Mouse (Mus musculus): Measurements from ENCODE around the gene Igsf23.
"Not testable (repeated sequence)": the region's sequence is repeated elsewhere in the genome, so short reads cannot be mapped to it uniquely, and the experiment has no call there.

Gene Igsf23

DNA sequence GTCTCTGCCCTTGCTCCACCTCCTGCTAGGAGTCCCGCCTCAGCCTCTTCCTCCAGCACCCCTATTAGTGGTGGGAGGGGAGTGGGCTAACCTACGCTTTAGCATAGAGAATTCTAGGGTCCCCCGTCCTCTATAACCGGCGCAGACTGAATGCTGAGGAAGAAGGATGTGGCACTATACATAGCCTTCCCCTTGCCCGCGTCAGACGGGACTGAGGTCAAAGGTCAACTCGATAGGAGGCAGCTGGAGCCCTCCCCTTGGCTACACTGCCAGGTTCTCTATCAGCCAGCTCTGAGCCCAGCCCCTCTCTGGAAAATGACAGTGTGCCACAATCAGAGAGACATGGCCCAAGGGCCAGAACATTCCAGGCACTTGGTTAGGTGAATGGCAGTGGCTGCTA, at the start of gene Igsf23:
TSS of gene Igsf23 (minus strand) at position 168 of the 400 bp plus-strand sequence.
- DNase-seq, result no peak

GRCm38 (mm10) chr7:19996721-19997120, 46.2 kb upstream of the Igsf23 start:
- not testable (repeated sequence) for DNase-seq

DNA sequence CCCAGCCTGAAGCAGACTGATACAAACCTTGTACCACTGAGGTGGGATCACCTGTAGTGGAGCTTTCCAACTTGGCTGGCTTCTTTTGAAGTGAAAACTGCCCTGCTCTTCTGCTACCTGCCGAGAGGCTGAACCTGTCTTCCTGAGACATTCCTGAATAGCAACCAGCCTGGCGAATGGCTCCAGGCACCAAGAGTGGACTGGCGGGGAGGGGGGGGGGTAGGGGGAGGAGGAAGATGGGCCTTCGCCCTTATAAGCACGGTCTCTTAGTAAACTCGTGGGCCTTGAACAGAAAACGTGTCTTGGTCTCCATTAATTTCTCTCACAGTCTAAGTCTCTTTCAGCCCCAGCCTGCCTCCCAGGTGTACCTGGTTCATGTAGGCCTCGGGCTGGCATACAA, 40.6 kb upstream of the Igsf23 start, which contains the start of gene Nlrp9b:
TSS of gene Nlrp9b (plus strand) at position 301 of the 400 bp plus-strand sequence.
- DNase-seq, result not testable (repeated sequence)

DNA sequence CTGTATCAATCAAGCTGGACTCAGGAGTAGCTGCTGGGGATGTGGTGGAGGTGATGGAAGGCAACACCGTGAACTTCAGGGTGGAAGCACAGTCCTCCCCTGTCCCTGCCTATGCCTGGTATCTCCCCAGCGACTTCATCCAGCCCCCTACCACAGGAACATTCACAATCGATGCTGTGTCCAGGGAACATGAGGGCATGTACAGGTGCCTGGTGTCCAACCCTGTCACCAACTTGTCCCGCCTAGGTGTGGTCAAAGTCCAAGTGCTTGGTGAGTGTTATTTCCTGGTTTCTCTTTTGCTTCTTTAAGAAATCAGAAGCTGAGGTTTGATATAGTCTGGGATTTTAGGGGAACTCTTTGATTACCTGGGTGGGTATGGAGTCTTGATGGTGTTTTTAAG, 21.0 kb upstream of the Igsf23 start:
- no peak for DNase-seq

GRCm38 (mm10) chr7:19970196-19970595, 19.6 kb upstream of the Igsf23 start:
- DNase-seq, result no peak

DNA sequence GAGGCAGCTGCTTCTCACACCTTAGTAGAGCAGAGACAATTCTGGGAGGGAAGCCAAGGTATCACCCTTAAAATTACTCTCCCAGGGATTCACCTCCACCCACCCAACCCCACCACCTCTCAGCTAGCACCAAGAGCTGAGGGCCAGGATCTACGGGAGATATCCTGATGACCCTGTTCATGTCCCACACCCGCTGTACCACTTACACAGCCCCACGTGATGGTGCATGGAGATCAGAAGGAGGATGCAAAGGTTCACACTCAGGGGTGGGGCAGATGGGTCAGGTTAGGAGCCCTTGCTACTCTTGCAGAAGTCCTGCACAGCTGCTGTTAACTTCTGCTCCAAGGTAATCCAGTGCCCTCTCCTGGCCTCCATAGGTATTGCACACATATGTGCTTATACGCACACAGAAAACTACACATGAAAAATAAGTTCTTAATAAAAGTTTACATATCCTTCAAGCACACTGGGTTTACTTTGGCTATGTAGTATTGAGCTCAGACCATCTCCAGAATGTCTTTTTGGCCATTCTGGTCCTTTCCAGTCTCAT, 19.1 kb upstream of the Igsf23 start:
- DNase-seq, result no peak

- no peak for DNase-seq
Observed at GRCm38 (mm10) chr7:19969106-19969505, 18.6 kb upstream of the Igsf23 start.

DNA sequence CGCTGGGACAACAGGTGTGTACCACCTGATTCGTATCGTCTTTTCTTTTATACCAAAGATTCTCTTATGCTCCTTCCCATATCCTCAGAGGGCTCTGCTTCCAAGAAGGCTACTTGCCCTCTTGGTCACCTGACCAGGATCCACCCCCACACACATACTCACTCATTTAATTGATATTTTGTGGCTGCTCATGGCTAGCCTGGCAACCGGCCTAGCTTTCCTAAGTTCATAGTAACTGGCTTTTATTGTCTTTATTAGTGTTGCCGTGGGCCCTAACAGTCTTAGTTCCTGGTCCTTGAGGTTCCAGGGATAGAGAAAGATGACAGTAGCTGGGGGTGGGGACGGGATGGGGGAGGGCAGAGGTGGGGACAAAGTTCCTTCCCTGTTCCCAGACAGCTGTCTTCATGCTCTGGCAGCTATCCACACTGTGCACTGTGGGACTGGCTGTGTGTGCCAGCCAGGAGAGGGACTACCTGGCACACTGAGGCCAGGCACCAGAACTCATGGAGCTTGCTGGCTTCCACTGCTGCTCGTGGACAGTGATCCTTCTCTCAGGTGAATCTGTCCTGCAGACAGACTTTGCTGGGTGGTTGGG, 14.5 kb upstream of the Igsf23 start, which contains the start of gene Ceacam20:
TSS of gene Ceacam20 (plus strand) at position 428 of the 595 bp plus-strand sequence.
- peak; percentile 18 to 52 for DNase-seq

GRCm38 (mm10) chr7:19962423-19962822, 11.9 kb upstream of the Igsf23 start:
- peak in 1 of 2 experiments; percentile 7 for DNase-seq

GRCm38 (mm10) chr7:19956341-19956781, 5.8 kb upstream of the Igsf23 start:
- DNase-seq, result peak; percentile 89 to 98

- peak in 1 of 2 experiments; percentile 10 for DNase-seq
Observed at GRCm38 (mm10) chr7:19955861-19956260, 5.3 kb upstream of the Igsf23 start.

DNA sequence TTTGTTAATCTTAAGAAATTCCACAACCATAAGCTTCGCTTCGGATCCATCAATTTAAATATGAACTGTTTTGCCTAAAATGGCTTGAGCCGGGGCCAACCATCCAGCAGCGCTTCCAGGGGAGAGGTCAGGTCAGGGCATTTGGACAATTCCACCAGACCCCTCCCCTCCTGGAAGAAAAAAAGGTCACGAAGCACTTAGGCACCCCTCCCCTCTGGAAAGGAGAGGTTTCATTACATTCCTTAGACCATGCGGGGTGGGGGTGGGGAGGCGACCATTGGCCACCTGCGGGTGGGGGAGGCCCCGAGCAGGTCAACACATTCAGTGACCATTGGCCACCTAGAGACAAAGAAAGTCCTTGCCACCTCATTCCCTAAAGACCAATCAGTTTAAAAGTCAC, 2.5 kb upstream of the Igsf23 start:
- DNase-seq, result no peak

- DNase-seq, result peak; percentile 52 to 67
Observed at GRCm38 (mm10) chr7:19952320-19952986, 1.9 kb upstream of the Igsf23 start.

GRCm38 (mm10) chr7:19949996-19950395, 560 bp downstream of the Igsf23 start:
- no peak for DNase-seq

GRCm38 (mm10) chr7:19948956-19949355, 1.6 kb downstream of the Igsf23 start:
- no peak for DNase-seq

GRCm38 (mm10) chr7:19945821-19946515, 4.6 kb downstream of the Igsf23 start:
- no peak for DNase-seq

DNA sequence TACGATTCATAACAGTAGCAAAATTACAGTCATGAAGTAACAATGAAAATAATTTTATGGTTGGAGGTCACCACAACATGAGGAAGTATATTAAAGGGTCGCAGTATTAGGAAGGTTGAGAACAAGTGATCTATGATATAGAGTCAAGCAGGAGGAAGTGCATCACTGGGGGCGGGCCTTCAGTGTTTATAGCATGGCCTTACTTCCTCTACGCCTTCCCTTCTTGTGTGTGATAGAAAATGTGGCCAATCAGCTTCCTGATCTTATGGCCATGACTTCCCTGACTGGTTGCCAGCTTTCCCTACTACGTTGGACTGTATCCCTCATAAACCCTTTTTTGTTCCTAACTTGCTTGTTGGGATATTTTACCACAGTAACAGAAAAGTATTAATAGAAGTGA, 5.4 kb downstream of the Igsf23 start:
- no peak for DNase-seq

DNA sequence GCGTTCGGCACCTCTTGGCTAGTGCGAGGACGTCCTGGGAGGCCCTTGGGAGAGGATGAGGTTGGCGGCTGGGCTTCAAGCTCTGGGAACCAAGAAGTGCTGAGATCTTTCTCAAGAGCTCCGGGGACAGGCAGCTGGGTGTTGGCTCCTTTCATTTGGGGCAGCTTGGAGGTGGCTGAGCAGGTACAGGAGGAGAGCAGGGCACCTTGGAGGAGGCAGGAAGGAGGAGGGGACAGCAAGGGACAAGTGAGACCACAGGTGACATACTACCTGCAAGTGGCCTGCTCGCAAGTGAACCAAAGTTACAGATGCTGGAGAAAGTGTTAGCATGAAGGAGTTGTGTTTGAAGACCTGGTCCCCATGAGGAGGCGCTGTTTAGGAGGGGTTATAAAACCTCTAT, 5.8 kb downstream of the Igsf23 start:
- no peak for DNase-seq

- peak; percentile 33 to 66 for DNase-seq
Observed at GRCm38 (mm10) chr7:19940256-19940655, 10.3 kb downstream of the Igsf23 start.

GRCm38 (mm10) chr7:19939555-19940235, 10.9 kb downstream of the Igsf23 start:
- DNase-seq, result peak; percentile 90 to 93

DNA sequence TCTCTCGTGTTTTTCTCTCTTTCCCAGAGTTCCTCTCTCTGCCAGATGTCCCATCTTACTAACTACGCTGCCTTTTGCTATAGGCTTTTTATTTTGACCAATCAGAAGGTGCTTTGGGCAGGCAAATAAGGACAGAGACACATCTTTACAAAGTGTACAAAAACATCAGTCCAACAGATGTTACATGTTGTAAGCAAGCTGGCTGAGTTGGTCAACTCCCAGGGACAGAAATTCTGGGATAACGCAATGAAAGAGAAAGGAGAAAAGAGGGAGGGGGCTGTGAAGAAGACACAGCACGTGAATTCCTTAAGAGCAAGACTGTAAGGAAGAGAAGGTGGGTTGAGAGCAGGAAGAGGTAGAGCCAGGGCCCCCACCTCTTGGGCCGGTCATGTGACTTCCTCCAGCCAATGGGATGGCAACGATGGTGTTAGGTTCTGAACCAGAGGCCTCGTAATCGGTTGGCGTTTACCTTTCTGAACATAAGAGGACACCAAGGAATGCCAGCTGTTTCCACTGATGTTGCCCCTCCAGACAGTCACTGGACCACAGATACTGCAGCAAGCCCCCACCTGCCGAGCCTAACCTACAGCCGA, 13.2 kb downstream of the Igsf23 start:
- DNase-seq, result no peak

GRCm38 (mm10) chr7:19935961-19936360, 14.6 kb downstream of the Igsf23 start:
- peak; percentile 56 to 66 for DNase-seq

All from kidney, postnatal 25 days (tissue).